Mouse (Mus musculus) heart, embryonic 12.5 days (tissue): ENCODE measurements around the gene Irgm1. TPM values are rescaled to one million over a fixed set of nuclear protein-coding genes. Genes with fewer than 3 reads are reported as not detected.
A peak's percentile ranks its signal among the peaks of the same experiment; 100 is the strongest.
"Not testable (repeated sequence)": the region's sequence is repeated elsewhere in the genome, so short reads cannot be mapped to it uniquely, and the experiment has no call there.

ENCODE experiments used
- ATAC-seq: fragments of 200-750 bp; cut with Nextera tagmentation; 2 replicates; pipeline ENCODE4 v1.8.0; 2017; ENCODE audit warnings: moderate TSS enrichment, moderate library complexity; ENCODE audit not compliant: insufficient number of reproducible peaks, low FRiP score
- H3K27ac ChIP-seq: fragments of 300-500 bp; sonication (generic); 2 replicates; pipeline ENCODE4 v1.5.1; 2016; ENCODE audit warnings: mild to moderate bottlenecking, moderate library complexity; ENCODE audit not compliant: poor library complexity, severe bottlenecking
- H3K27me3 ChIP-seq: fragments of 300-500 bp; sonication (generic); replicated peaks from 2 replicates; pipeline ENCODE4 v1.6.1; 2016; ENCODE audit warnings: mild to moderate bottlenecking, moderate library complexity
- H3K36me3 ChIP-seq: fragments of 300-500 bp; sonication (generic); 2 replicates; pipeline ENCODE4 v1.6.1; 2016; ENCODE audit warnings: mild to moderate bottlenecking, moderate library complexity
- H3K4me1 ChIP-seq: fragments of 300-500 bp; sonication (generic); replicated peaks from 2 replicates; pipeline ENCODE4 v1.6.1; 2016; ENCODE audit warnings: mild to moderate bottlenecking
- H3K4me2 ChIP-seq: fragments of 300-500 bp; sonication (generic); 2 replicates; pipeline ENCODE4 v1.6.1; 2016; ENCODE audit warnings: mild to moderate bottlenecking, moderate library complexity
- H3K4me3 ChIP-seq: fragments of 300-500 bp; sonication (generic); 2 replicates; pipeline ENCODE4 v1.5.1; 2016; ENCODE audit warnings: mild to moderate bottlenecking
- H3K9ac ChIP-seq: fragments of 300-500 bp; sonication (generic); 2 replicates; pipeline ENCODE4 v1.6.1; 2016; ENCODE audit warnings: mild to moderate bottlenecking, moderate library complexity
- H3K9me3 ChIP-seq: fragments of 300-500 bp; sonication (generic); replicated peaks from 2 replicates; pipeline ENCODE4 v1.6.1; 2016; ENCODE audit warnings: mild to moderate bottlenecking, moderate library complexity
- WGBS: fragments of 180-500 bp; shearing (Covaris S2); methylation state at CpG from one replicate; pipeline ENCODE4 v1.1.7; 2016; 5-methylcytosine and 5-hydroxymethylcytosine counted together
- polyA plus RNA-seq: library from polyadenylated mRNA; unstranded; fragments of >200 nt; fragmentation: Nextera tagmentation; extraction: Ambion mirVana; gene quantifications from 2 replicates; pipeline ENCODE4 v1.2.1, GENCODE M21; 2016

Gene Irgm1
- 7.6 and 7.7 TPM in 2 replicates for polyA plus RNA-seq

DNA sequence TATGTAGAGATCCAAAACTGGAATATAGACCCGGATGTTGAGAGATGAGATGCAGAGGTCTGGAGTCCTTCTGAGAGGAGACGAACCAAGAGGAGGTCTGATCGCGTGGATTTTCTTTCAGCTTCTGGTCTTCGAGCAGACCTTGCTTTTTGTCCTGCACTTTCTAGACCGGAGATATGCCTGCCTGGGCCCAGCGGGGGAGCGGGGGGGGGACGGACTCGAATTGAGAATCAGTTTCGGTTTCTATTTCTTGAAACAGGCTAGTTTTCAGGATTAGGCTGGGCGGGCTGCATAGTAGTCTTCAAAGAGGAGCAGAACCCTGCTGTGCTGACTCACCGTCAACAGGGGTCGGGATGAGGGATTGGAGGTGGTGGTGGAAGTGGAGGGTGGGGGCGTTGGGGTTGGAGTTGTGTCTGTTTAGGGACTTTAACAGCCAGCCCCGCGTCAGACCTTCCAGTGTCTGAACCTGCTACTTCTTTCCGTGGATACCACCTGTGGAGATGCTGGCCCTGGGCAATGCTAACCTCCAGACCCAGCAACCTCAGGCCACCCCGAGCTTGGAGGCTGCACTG is at the start of gene Irgm1:
TSS of gene Irgm1 (minus strand) at position 483 of the 572 bp plus-strand sequence.
- H3K27me3 ChIP-seq = no peaks in the 10 kb centered on the region
- H3K36me3 ChIP-seq = 0 out of 2 replicates have a peak, but pooled peaks cover 4% of the 10 kb centered on the region
- peak within 1 kb of the TSS; percentile 74 for H3K9ac ChIP-seq
- under 1% methylated on average over 19 of the region's 19 CpGs for WGBS
- no peaks in the 10 kb centered on the region for H3K9me3 ChIP-seq
- peak within 1 kb of the TSS; percentile 91 for H3K4me2 ChIP-seq
- H3K4me3 ChIP-seq = peak within 1 kb of the TSS; percentile 57
- H3K27ac ChIP-seq = peak within 1 kb of the TSS; percentile 70
- ATAC-seq = peak; percentile 73
- H3K4me1 ChIP-seq = peaks cover 34% of the 10 kb centered on the region

DNA sequence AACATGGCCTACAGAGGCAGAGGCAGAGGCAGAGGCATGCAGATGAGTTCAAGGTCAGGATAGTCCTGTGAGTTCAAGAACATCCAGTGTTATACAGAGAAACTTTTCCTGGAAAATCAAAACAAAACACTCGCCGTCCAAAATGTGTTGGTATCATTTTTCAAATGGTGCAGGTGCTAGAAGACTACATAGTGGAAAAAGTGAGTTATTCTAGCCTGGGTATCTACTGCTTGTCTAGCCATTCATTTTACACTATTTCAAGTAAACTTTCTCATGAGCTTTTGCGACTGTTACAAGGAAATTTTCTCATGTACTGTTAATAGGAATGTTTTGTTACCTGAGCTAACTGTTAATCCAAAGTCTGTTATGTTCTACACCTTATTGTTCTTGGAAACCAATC is 46.9 kb upstream of the Irgm1 start:
- no peak overlapping the region for H3K27ac ChIP-seq
- no peaks in the 10 kb centered on the region for H3K4me1 ChIP-seq
- no peaks in the 10 kb centered on the region for H3K9me3 ChIP-seq
- no peak overlapping the region for H3K9ac ChIP-seq
- ATAC-seq = no peak
- no peaks in the 10 kb centered on the region for H3K36me3 ChIP-seq
- H3K4me3 ChIP-seq = no peak overlapping the region
- H3K4me2 ChIP-seq = no peak overlapping the region
- WGBS = 77% methylated on average over 3 of the region's 3 CpGs
- no peaks in the 10 kb centered on the region for H3K27me3 ChIP-seq

DNA sequence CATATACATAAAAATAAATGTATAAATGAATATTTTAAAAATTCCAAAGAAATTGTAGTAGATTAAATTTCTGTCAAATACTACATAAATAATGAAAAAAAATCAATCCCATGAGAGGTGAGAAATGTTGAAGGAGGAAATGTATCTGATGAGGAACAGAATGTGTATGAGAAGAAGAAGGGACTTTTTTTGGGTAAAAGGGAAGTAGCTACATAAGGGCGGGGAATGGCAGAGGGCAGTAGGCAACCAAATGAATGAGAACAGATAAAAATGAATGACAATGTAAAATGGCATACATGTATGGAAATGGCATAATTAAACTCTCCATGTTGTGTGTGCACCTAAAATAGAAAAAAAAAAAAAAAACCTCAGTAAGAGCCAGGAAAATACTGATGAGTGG is 42.1 kb upstream of the Irgm1 start:
- Histone ChIP-seq H3K27me3 (no peaks in the 10 kb centered on the region), H3K36me3 (no peaks in the 10 kb centered on the region), H3K4me3 (no peak overlapping the region), H3K4me1 (no peaks in the 10 kb centered on the region), H3K27ac (no peak overlapping the region), H3K9me3 (no peaks in the 10 kb centered on the region), H3K4me2 (no peak overlapping the region), H3K9ac (no peak overlapping the region)
- ATAC-seq = no peak
- 95% methylated on average over 1 of the region's 1 CpGs for whole genome bisulfite sequencing

DNA sequence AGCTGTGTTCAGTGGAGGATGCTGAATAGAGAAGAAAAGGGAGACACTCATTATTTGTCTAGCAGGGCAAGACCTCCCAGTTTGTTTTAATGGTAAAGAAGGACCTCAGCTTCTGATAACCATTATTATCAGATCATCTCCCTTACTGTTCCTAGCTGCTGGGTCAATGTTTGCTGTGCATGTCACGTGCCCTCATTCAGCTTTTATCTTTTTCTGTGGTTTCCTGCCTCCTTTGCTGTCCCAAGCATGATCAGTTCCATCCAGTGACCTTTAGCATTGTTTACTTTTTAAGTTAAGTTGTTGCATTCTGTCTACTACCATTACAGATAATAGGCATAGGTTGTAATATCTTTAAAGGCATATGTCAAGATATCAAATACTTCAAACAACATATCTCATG is 37.0 kb upstream of the Irgm1 start:
- ATAC-seq = no peak
- no peak overlapping the region for H3K9ac ChIP-seq
- no peaks in the 10 kb centered on the region for H3K27me3 ChIP-seq
- no peaks in the 10 kb centered on the region for H3K36me3 ChIP-seq
- H3K4me2 ChIP-seq = no peak overlapping the region
- no peaks in the 10 kb centered on the region for H3K4me1 ChIP-seq
- WGBS = 34% methylated on average over 1 of the region's 1 CpGs
- no peak overlapping the region for H3K4me3 ChIP-seq
- no peak overlapping the region for H3K27ac ChIP-seq
- H3K9me3 ChIP-seq = no peaks in the 10 kb centered on the region

DNA sequence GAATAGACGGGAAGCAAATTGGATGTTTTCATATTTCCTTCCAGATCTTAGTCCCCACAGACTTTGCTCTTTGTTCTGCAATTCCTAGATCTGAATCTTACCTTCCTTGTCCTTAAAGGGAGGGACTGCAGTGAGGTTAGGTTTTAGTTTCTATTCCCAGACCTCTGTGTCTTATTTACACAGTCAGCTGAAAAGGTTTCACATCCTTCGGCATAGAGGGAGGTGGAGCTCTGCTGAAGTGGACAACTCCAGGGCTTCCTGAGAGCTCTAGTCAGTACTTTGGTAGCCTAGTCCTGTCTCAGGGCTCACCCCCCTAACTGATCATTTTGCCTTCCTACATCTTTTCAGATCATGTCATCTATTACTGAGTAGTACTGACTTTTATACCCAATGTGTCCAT is 30.5 kb upstream of the Irgm1 start, which contains the start of gene Gm5431:
TSS of gene Gm5431 (minus strand) at position 194 of the 400 bp plus-strand sequence.
- no peak within 1 kb of the TSS for H3K27ac ChIP-seq
- no peaks in the 10 kb centered on the region for H3K4me1 ChIP-seq
- no peak for ATAC-seq
- no peaks in the 10 kb centered on the region for H3K36me3 ChIP-seq
- H3K27me3 ChIP-seq = no peaks in the 10 kb centered on the region
- H3K9ac ChIP-seq = no peak within 1 kb of the TSS
- WGBS = 61% methylated on average over 2 of the region's 2 CpGs
- H3K9me3 ChIP-seq = no peaks in the 10 kb centered on the region
- no peak within 1 kb of the TSS for H3K4me3 ChIP-seq
- H3K4me2 ChIP-seq = no peak within 1 kb of the TSS

DNA sequence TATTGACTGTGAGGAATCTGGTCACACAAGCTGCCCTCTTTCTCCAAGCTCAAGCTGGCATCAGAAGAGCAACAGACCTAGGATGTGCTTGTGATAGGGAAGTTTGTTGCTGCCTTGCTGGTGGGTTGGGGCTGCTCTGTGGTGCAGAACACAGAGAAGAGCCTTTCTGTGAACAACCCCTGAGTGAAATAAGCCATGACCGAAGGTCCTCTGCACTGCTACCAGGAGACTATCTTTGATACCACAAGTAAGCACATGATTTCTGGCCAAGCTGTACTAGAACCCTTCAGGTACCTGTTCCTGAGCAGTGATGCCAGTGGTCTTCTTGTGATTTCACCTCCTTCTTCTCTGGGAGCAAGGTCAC is 30.1 kb upstream of the Irgm1 start:
- not testable (repeated sequence) for ATAC-seq, H3K36me3 ChIP-seq, H3K4me3 ChIP-seq, H3K9ac ChIP-seq, H3K27me3 ChIP-seq, H3K27ac ChIP-seq, H3K4me2 ChIP-seq, H3K4me1 ChIP-seq, H3K9me3 ChIP-seq
- 84% methylated on average over 1 of the region's 1 CpGs for WGBS

DNA sequence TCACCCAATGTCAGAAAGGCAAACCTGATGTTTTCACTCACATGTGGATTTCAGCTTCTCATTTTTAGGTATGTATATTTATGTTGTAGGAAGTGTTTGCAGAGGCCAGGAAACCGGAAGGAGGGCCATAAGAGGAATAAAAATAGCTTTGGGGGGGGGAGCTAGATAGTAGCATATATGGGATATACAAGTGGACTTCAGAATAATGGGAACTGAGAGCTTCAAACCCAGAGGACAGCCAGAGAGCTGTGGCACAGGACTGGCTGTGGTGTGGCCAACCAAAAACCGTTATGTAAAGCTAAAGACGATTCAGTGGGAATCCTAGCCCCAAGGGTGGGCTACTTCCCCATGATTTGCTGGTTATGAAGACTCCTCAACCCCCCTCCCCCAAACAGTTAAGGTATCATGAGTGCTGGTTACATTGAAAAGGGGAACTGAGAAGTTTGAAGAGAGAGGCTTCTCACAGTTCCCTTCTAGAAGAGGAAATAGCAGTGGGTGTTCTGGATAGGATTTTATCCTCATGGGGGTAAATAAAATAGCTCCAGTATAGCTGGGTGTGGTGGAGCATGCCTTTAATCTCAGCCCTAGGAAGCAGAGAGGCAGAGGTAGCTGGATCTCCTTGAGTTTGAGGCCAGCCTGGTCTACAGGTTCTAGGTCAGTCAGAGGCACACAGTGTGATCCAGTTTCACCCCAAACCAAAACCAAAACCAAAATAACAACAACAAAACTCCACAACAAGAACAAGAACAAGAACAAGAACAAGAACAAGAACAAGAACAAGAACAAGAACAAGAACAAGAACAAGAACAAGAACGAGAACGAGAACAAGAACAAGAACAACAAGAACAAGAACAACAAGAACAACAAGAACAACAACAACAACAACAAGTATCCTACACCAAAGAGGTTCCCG is 29.4 kb upstream of the Irgm1 start:
- not testable (repeated sequence) for H3K9me3 ChIP-seq, H3K36me3 ChIP-seq, H3K27me3 ChIP-seq, H3K4me3 ChIP-seq, ATAC-seq, H3K4me1 ChIP-seq, H3K9ac ChIP-seq, H3K27ac ChIP-seq, H3K4me2 ChIP-seq
- WGBS = 69% methylated on average over 6 of the region's 6 CpGs

DNA sequence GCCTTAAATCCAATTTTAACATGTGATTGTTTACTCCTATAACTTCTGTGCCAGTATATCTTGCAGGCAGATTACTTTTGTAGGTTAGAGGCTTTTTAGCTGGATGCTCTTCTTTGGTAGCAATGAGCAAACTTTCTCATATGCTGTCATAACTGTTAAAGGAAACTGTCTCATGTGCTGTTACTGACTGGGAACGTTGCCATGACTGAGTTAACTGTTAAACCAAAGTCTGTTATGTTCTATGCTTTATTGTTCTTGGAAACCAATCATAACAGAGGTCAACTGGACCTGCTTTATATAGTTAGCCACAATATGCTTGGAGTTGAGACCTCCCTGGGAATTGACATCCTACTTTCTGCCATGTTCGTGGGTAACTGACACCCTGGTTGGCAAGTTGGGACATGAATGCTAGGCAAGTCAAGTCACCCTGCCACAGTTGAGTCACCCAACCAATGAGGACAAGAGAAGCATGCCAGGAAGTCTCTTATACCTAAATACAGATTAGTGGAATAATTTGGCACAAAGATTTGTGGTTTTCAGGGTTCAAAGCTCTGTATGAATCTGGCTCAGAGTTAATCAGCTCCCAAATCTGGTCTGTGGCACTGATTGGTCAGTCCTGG is 27.4 kb upstream of the Irgm1 start:
- Histone ChIP-seq H3K4me2 (no peak overlapping the region), H3K4me1 (no peaks in the 10 kb centered on the region), H3K9me3 (no peaks in the 10 kb centered on the region), H3K27ac (no peak overlapping the region), H3K4me3 (no peak overlapping the region), H3K9ac (no peak overlapping the region), H3K27me3 (no peaks in the 10 kb centered on the region), H3K36me3 (no peaks in the 10 kb centered on the region)
- 63% methylated on average over 2 of the region's 2 CpGs for WGBS
- no peak for ATAC-seq

DNA sequence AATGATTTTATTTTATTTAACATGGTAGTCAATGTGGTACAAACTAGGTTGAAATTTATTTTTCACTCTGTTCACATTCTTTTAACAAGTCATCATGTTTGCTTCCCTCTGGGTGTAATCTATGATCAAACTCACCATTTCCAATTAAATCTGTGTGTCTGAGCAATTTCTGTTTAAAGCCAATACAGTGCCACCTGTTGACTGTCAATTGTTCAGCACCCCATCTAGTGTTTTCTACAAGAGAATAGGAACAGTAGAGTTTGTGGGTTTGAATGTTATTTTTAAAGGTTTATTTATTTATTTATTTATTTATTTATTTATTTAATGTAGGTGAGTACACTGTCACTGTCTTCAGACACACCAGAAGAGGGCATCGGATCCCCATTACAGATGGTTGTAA is 5.2 kb upstream of the Irgm1 start:
- Histone ChIP-seq H3K4me2 (no peak overlapping the region), H3K36me3 (no peaks in the 10 kb centered on the region), H3K9me3 (no peaks in the 10 kb centered on the region), H3K27ac (no peak overlapping the region), H3K9ac (no peak overlapping the region), H3K27me3 (no peaks in the 10 kb centered on the region), H3K4me1 (peaks cover 13% of the 10 kb centered on the region), H3K4me3 (no peak overlapping the region)
- no peak for ATAC-seq
- WGBS = 96% methylated on average over 1 of the region's 1 CpGs

DNA sequence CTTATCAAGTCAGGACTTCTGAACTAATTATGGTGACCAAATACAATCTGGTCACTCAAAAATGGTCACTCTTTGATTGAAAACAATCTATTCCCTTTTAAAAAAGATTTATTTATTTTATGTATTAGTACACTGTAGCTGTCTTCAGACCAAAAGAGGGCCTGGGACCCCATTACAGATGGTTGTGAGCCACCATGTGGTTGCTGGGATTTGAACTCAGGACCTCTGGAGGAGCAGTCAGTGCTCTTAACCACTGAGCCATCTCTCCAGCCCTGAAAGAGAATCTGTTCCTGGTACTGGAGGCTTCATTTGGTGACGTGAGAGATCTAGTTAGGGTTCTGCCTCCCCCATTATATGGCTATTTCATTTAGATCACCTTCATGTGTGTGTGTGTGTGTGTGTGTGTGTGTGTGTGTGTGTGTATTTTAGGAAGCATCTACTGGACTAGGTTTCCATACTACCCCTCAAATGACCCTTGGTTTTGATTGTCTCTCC is 3.9 kb upstream of the Irgm1 start:
- not testable (repeated sequence) for H3K4me3 ChIP-seq, H3K36me3 ChIP-seq, H3K9me3 ChIP-seq, H3K27me3 ChIP-seq, H3K9ac ChIP-seq, H3K27ac ChIP-seq, ATAC-seq, H3K4me2 ChIP-seq
- H3K4me1 ChIP-seq = peaks cover 17% of the 10 kb centered on the region
- 54% methylated on average over 1 of the region's 1 CpGs for WGBS

DNA sequence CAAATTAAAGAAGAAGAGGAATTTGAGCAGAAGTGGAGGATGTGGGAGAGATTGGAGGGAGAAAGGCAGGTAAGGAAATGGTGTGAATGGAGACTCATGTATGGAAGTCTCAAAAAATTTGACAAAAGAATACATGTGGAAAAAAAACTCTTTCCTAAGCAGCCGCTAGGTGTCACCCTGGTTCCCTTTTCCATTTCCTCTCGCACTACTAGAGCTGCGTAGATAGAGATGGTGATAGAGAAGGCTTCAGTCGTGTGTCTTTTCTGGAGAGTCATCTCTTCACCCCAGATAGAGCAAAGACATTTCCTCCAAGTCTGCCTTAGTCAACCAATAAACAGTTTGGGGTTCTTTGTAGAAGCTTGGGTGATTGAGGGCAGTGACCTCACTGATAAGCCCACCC is 3.0 kb upstream of the Irgm1 start:
- H3K9ac ChIP-seq = no peak overlapping the region
- H3K4me1 ChIP-seq = peaks cover 25% of the 10 kb centered on the region
- H3K36me3 ChIP-seq = no peaks in the 10 kb centered on the region
- no peaks in the 10 kb centered on the region for H3K9me3 ChIP-seq
- no peak overlapping the region for H3K4me2 ChIP-seq
- 2% methylated on average over 4 of the region's 4 CpGs for WGBS
- no peak for ATAC-seq
- no peak overlapping the region for H3K4me3 ChIP-seq
- H3K27me3 ChIP-seq = no peaks in the 10 kb centered on the region
- H3K27ac ChIP-seq = no peak overlapping the region
